Mouse (Mus musculus): ENCODE measurements around the gene Hid1. TPM values are rescaled to one million over a fixed set of nuclear protein-coding genes. Genes with fewer than 3 reads are reported as not detected.

The Hid1 gene
- polyA plus RNA-seq, 1 experiment from 2014 or later = 37.5 TPM

- WGBS = 58% methylated on average over 12 of the region's 12 CpGs
- Histone ChIP-seq H3K4me2 (replicated peaks; ENCODE audit: low read depth) (peak overlapping the region; percentile 59), H3K27me3 (ENCODE audit: control insufficient read depth, insufficient read depth, low read length) (no peaks in the 10 kb centered on the region), H3K36me3 (ENCODE audit: control insufficient read depth, insufficient read depth, low read length) (no peaks in the 10 kb centered on the region), H3K27ac (replicated peaks) (no peak overlapping the region), H3K9me3 (ENCODE audit: control insufficient read depth, low read length) (no peaks in the 10 kb centered on the region), H3K4me1 (replicated peaks; ENCODE audit: control insufficient read depth, insufficient read depth) (no peaks in the 10 kb centered on the region), H3K9ac (ENCODE audit: low read length) (peak overlapping the region; percentile 28), H3K4me3 (ENCODE audit: low read depth, low read length) (no peak overlapping the region)
- DNase-seq (ENCODE audit: low spot score) (no peak), ATAC-seq (ENCODE audit: low FRiP score, low TSS enrichment) (no peak)
- TF ChIP-seq CTCF (IDR thresholded peaks at IDR 0.05; ENCODE audit: low read depth) = no peak
- TF ChIP-seq EP300 (optimal IDR thresholded peaks at IDR 0.05) = no peak
Observed at GRCm38 (mm10) chr11:115374695-115375425, 7.3 kb upstream of the Hid1 start.

- peak; percentile 67 for ATAC-seq (ENCODE audit: low FRiP score, low TSS enrichment)
Observed at GRCm38 (mm10) chr11:115373805-115374694, 6.5 kb upstream of the Hid1 start.

GRCm38 (mm10) chr11:115372737-115373136, 5.2 kb upstream of the Hid1 start:
- no peak overlapping the region for H3K4me2 ChIP-seq (replicated peaks; ENCODE audit: low read depth)
- no peak overlapping the region for H3K27ac ChIP-seq (replicated peaks)
- no peaks in the 10 kb centered on the region for H3K9me3 ChIP-seq (ENCODE audit: control insufficient read depth, low read length)
- H3K27me3 ChIP-seq (ENCODE audit: control insufficient read depth, insufficient read depth, low read length) = no peaks in the 10 kb centered on the region
- DNase-seq (ENCODE audit: low spot score) (no peak), ATAC-seq (ENCODE audit: low FRiP score, low TSS enrichment) (no peak)
- no peak overlapping the region for H3K4me3 ChIP-seq (ENCODE audit: low read depth, low read length)
- H3K4me1 ChIP-seq (replicated peaks; ENCODE audit: control insufficient read depth, insufficient read depth) = no peaks in the 10 kb centered on the region
- H3K9ac ChIP-seq (ENCODE audit: low read length) = no peak overlapping the region
- no peak for TF ChIP-seq CTCF (IDR thresholded peaks at IDR 0.05; ENCODE audit: low read depth)
- TF ChIP-seq EP300 (optimal IDR thresholded peaks at IDR 0.05) = no peak
- H3K36me3 ChIP-seq (ENCODE audit: control insufficient read depth, insufficient read depth, low read length) = no peaks in the 10 kb centered on the region
- 44% methylated on average over 2 of the region's 2 CpGs for WGBS

More at GRCm38 (mm10) chr11:115373805-115374694, 6.5 kb upstream of the Hid1 start:
- Histone ChIP-seq H3K9ac (ENCODE audit: low read length) (peak overlapping the region; percentile 28), H3K4me1 (replicated peaks; ENCODE audit: control insufficient read depth, insufficient read depth) (no peaks in the 10 kb centered on the region), H3K9me3 (ENCODE audit: control insufficient read depth, low read length) (no peaks in the 10 kb centered on the region), H3K4me2 (replicated peaks; ENCODE audit: low read depth) (peak overlapping the region; percentile 59), H3K4me3 (ENCODE audit: low read depth, low read length) (peak overlapping the region; percentile 29), H3K27me3 (ENCODE audit: control insufficient read depth, insufficient read depth, low read length) (no peaks in the 10 kb centered on the region), H3K27ac (replicated peaks) (no peak overlapping the region), H3K36me3 (ENCODE audit: control insufficient read depth, insufficient read depth, low read length) (no peaks in the 10 kb centered on the region)
- DNase-seq (ENCODE audit: low spot score) = peak; percentile 74
- 2% methylated on average over 30 of the region's 30 CpGs for WGBS
- TF ChIP-seq CTCF (IDR thresholded peaks at IDR 0.05; ENCODE audit: low read depth) = peak; percentile 9; the same call in 1 of the 2 replicates
- TF ChIP-seq EP300 (optimal IDR thresholded peaks at IDR 0.05) = no peak

GRCm38 (mm10) chr11:115372015-115372414, 4.5 kb upstream of the Hid1 start:
- H3K4me1 ChIP-seq (replicated peaks; ENCODE audit: control insufficient read depth, insufficient read depth) = no peaks in the 10 kb centered on the region
- no peaks in the 10 kb centered on the region; the same call in 1 of the 2 replicates for H3K27me3 ChIP-seq (ENCODE audit: control insufficient read depth, insufficient read depth, low read length)
- no peak overlapping the region for H3K4me3 ChIP-seq (ENCODE audit: low read depth, low read length)
- no peaks in the 10 kb centered on the region for H3K36me3 ChIP-seq (ENCODE audit: control insufficient read depth, insufficient read depth, low read length)
- H3K4me2 ChIP-seq (replicated peaks; ENCODE audit: low read depth) = no peak overlapping the region
- ATAC-seq (ENCODE audit: low FRiP score, low TSS enrichment) = peak; percentile 54; the same call in 1 of the 2 replicates
- no peaks in the 10 kb centered on the region for H3K9me3 ChIP-seq (ENCODE audit: control insufficient read depth, low read length)
- no peak overlapping the region for H3K9ac ChIP-seq (ENCODE audit: low read length)
- 50% methylated on average over 1 of the region's 1 CpGs for WGBS
- no peak overlapping the region for H3K27ac ChIP-seq (replicated peaks)
- DNase-seq (ENCODE audit: low spot score) = peak; percentile 72
- TF ChIP-seq EP300 (optimal IDR thresholded peaks at IDR 0.05) (no peak), CTCF (IDR thresholded peaks at IDR 0.05; ENCODE audit: low read depth) (no peak)

DNA sequence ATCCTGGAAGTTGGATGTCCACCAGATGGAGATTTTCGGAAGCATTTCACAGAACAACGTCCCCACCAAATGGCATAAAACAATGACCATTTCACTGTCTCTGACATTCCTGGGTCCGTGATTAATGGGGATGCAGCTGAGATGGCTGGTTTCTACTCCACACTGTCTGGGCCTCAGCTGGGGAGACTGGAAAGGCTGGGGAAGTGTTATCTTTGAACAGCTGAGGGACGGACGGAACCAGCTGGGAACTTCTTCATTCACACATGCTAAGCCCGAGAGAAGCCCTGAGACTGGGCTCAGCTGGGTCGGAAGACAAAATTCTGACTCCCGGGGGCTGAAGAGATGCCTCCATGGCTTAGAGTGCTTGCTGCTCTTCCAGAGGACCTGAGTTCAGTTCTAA, 3.8 kb upstream of the Hid1 start:
- no peaks in the 10 kb centered on the region for H3K36me3 ChIP-seq (ENCODE audit: control insufficient read depth, insufficient read depth, low read length)
- H3K27ac ChIP-seq (replicated peaks) = no peak overlapping the region
- ATAC-seq (ENCODE audit: low FRiP score, low TSS enrichment) = no peak
- H3K4me1 ChIP-seq (replicated peaks; ENCODE audit: control insufficient read depth, insufficient read depth) = no peaks in the 10 kb centered on the region
- no peaks in the 10 kb centered on the region; the same call in 1 of the 2 replicates for H3K27me3 ChIP-seq (ENCODE audit: control insufficient read depth, insufficient read depth, low read length)
- no peaks in the 10 kb centered on the region for H3K9me3 ChIP-seq (ENCODE audit: control insufficient read depth, low read length)
- no peak overlapping the region for H3K4me2 ChIP-seq (replicated peaks; ENCODE audit: low read depth)
- no peak for TF ChIP-seq CTCF (IDR thresholded peaks at IDR 0.05; ENCODE audit: low read depth)
- no peak for TF ChIP-seq EP300 (optimal IDR thresholded peaks at IDR 0.05)
- no peak for DNase-seq (ENCODE audit: low spot score)
- H3K9ac ChIP-seq (ENCODE audit: low read length) = no peak overlapping the region
- 64% methylated on average over 8 of the region's 8 CpGs for WGBS
- no peak overlapping the region for H3K4me3 ChIP-seq (ENCODE audit: low read depth, low read length)

Measured in stomach, postnatal 0 days (tissue).